Mouse (Mus musculus) gastrocnemius, adult 8-10 months (tissue): Measurements from ENCODE around the gene Gpr3. TPM values are rescaled to one million over a fixed set of nuclear protein-coding genes. Genes with fewer than 3 reads are reported as not detected.

Experiments used
- DNase-seq, 2 experiments: peaks; one replicate each; pipeline ENCODE4 v3.0.0; 2022; ENCODE audit warnings: low spot score in 2 of 2
- microRNA-seq: library from miRNA; unstranded; fragments of <30 nt; microRNA quantifications from one replicate; pipeline ENCODE4 v1.2.0, GENCODE M21; 2022
- total RNA-seq, 4 experiments: library from RNA; stranded (reverse); gene quantifications; 2 replicates each; pipeline ENCODE4 v1.2.4; 2022

The Gpr3 gene
- total RNA-seq, 4 experiments from 2014 or later = not detected

- DNase-seq = no peak
Observed at GRCm38 (mm10) chr4:133170616-133171015, 41.7 kb downstream of the Gpr3 start.

DNA sequence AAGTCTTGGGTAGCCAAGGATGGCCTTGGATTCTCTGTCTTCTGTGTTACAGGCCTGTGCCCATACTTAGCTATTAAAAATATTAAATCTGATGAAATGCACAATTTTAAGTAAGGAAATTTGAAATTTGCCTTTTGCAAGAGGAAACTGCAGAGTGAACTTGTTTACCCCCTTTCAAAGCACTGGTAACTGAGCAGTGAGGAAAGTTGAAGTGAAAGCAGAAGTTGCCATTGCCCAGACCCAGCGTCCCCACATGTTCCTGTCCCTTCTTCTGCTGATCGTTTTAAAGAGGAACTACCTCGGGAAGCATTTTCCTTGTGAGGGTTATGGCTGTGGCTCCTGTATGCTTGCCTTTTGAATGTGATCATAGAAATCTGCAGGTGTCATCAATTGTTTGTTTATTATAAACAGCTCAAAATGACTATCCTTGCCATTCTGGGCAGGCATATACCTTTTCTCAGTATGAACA is 42.2 kb downstream of the Gpr3 start:
- DNase-seq = no peak

GRCm38 (mm10) chr4:133169237-133170055 is 42.9 kb downstream of the Gpr3 start:
- no peak for DNase-seq

DNA sequence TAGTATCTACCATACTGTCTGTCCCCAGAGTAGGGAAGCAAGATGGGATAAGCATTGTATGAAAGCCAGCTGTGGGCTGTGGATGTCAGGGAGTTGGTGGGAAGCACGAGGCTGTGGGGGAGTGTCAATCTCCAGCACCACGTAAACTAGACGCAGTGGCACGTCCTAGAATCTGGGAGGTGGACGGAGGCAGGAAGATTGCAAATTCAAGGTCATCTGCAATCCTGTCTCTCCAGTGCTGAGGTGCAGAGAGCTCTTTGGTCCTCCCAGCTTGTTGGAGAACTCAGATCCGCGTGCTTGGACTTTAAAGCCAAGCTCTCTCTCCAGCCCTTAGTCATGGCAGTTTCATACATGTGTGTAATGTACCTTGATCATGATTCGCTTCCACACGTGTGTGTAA is 45.6 kb downstream of the Gpr3 start:
- no peak for DNase-seq

DNA sequence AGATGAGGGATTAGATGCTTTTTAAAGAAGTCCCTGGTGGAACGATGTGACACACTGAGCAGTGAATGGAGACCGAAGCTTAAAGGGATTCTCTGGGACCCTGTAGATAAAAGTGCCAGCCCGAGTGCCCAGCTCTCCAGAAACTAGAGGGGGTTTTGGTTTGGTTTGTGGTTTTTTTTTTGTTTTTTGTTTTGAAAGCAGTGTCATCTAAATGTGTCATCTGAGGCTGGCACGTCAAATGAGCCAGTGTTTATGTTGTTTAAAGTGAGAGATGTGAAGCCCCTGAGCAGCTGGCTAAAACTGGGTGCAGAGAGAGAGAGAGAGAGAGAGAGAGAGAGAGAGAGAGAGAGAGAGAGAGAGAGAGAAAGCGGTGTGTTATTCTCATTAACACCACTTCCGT is 50.1 kb downstream of the Gpr3 start:
- DNase-seq = no peak

- DNase-seq = no peak
Observed at GRCm38 (mm10) chr4:133160821-133161220, 51.5 kb downstream of the Gpr3 start.

DNA sequence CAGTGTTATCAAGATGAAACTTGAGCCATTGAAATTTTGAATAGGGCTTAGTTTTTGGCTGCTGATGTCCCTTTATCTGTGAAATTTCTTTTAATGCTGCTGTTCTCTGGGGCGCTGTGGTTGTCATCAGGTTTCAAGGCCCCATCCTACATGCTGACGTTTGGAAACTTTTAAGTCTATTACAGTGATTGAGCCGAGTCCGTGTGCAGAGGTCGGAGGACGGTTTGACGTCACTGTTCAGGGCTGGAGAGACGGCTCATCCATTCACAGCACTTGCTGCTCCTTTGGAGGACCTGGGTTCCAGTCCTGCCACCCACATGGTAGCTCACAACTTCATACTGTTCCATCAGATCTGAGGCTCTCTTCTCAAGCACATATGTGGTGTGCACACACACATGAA is 52.1 kb downstream of the Gpr3 start:
- no peak for DNase-seq

DNA sequence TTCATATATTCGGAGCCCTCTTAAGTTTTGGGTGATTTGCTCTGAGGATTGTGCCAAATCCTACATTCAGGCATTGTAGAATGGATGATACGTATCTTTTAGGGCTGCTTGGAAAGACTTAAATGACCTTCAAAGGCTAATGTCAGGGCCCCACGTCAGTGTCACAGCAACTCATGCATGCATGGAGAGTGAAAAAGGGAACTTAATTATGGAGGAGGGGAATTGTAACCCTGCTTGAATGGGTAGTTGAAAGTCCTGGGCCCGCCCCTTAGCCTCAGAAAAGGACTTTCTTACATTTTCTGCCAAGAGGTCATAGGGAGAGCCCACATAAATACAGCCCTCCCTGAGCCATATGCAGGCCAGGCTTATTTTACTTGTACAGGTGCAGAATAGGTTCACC is 52.7 kb downstream of the Gpr3 start:
- no peak for DNase-seq

Small RNA genes lying within 50 kb of the gene (microRNA-seq; reads per million reads assigned to microRNA genes)
- not detected for gene Mir7017

Other genes starting within 250 kb of the Gpr3 start
- not detected for gene Fgr, start 238.4 kb downstream of the Gpr3 start, total RNA-seq
- gene Ahdc1, start 201.3 kb downstream of the Gpr3 start, total RNA-seq = 10 to 100 TPM; 26.3 to 32.9 (median 28.9) TPM
- 10 to 100 TPM; 18.8 to 27.9 (median 27.3) TPM for gene Wasf2, start 82.0 kb downstream of the Gpr3 start, total RNA-seq
- gene Cd164l2, start 405 bp downstream of the Gpr3 start, total RNA-seq = under 1 TPM in 1 of 4 experiments, not detected in 3; 0.59 TPM
- gene Map3k6, start 28.3 kb upstream of the Gpr3 start, total RNA-seq = 1 to 10 TPM; 2.5 to 7.8 (median 4.8) TPM
- under 1 TPM in 1 of 4 experiments, not detected in 3; 0.12 TPM for gene Sytl1, start 50.6 kb upstream of the Gpr3 start, total RNA-seq
- gene Tmem222, start 65.3 kb upstream of the Gpr3 start, total RNA-seq = 10 to 100 TPM; 24.5 to 27.8 (median 26.2) TPM
- 100 to 1,000 TPM in 2 of 4 experiments, 10 to 100 TPM in 2; 85.4 to 104 (median 95.3) TPM for gene Wdtc1, start 140.9 kb upstream of the Gpr3 start, total RNA-seq
- gene Slc9a1, start 157.2 kb upstream of the Gpr3 start, total RNA-seq = 1 to 10 TPM; 6.9 to 9.8 (median 8.4) TPM